ENCODE assay signal across 25 mouse cellular contexts in the genomic region with DNA sequence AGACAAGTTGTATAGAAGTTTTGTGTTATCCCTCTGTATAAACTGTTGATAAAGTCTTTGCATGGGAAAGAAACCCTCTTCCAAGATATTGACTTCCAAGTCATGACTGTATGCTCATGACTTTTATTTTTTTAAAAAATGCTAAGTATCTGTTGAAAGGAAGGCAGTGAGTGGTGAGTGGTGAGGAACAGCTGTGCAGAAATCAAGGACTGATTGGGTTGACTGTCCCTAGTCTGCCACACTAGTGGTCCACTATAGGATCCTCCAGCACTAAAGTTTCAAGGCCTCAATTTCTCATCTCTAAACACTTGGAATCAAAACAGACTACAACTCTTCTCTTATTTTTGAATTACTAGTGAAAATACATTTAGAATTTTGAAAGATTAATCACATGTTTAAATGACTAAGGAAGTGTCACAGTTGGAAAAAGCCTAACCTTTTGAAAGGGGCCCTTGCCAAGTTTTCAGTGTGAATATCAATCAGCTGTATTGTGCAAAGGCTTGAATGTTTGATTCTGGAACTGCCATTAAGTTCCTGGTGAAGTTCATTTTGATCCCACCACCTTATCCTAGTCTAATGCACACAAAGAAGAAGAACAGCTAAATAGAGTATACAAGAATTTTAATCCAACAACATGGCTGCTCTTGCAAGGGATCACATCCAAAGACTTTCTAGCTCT.
DNase-seq lines count a peak whose midpoint lies in the region; ATAC-seq and TF ChIP-seq lines count a peak whose summit lies in the region.
"Had no signal": no experiment of that assay in that cellular context is flagged by ENCODE, and none has a peak within 500 bp of the region (broad histone marks: within the 10 kb centered on the region; RNA-seq: fewer than 3 reads in every experiment).

No protein-coding gene starts in this region.

- no peak overlapping the region for H3K4me3 ChIP-seq in lung, embryonic 14.5 days (ENCODE audit: low read depth, low read length)
- no peak overlapping the region for H3K4me3 ChIP-seq in midbrain, embryonic 16.5 days (ENCODE audit: low read depth, low read length)
- H3K4me3 ChIP-seq: embryonic facial prominence, embryonic 12.5 days; hindbrain, embryonic 10.5 days; midbrain, embryonic 10.5 days; midbrain, embryonic 15.5 days; neural tube, embryonic 12.5 days had no signal

- H3K27me3 ChIP-seq in lung, embryonic 14.5 days (ENCODE audit: insufficient read depth, low read length) = no peaks in the 10 kb centered on the region
- no peaks in the 10 kb centered on the region for H3K27me3 ChIP-seq in midbrain, embryonic 16.5 days (ENCODE audit: control insufficient read depth, insufficient read depth, low read depth, low read length)
- H3K27me3 ChIP-seq: embryonic facial prominence, embryonic 12.5 days; midbrain, embryonic 15.5 days; neural tube, embryonic 12.5 days had no signal

- H3K36me3 ChIP-seq in lung, embryonic 14.5 days (ENCODE audit: insufficient read depth) = no peaks in the 10 kb centered on the region
- no peaks in the 10 kb centered on the region for H3K36me3 ChIP-seq in midbrain, embryonic 16.5 days (ENCODE audit: control insufficient read depth, insufficient read depth, low read length)
- H3K36me3 ChIP-seq: embryonic facial prominence, embryonic 12.5 days; hindbrain, embryonic 10.5 days; midbrain, embryonic 10.5 days; midbrain, embryonic 15.5 days; neural tube, embryonic 12.5 days had no signal

- ATAC-seq in lung, embryonic 14.5 days (ENCODE audit: insufficient read depth) = peak; percentile 91
- ATAC-seq in midbrain, embryonic 16.5 days = no peak
- ATAC-seq: CD4-positive, CD25-positive, alpha-beta regulatory T cell, adult 4 months; forebrain, embryonic 14.5 days; hindbrain, embryonic 16.5 days; midbrain, embryonic 15.5 days had no signal

- no peak overlapping the region for H3K27ac ChIP-seq in lung, embryonic 14.5 days (ENCODE audit: low read depth)
- H3K27ac ChIP-seq in midbrain, embryonic 16.5 days (ENCODE audit: low read length) = no peak overlapping the region
- H3K27ac ChIP-seq: embryonic facial prominence, embryonic 12.5 days; hindbrain, embryonic 10.5 days; liver, embryonic 14.5 days; midbrain, embryonic 10.5 days; midbrain, embryonic 15.5 days; neural tube, embryonic 12.5 days had no signal

- peaks cover 7% of the 10 kb centered on the region; the same call in 1 of the 2 replicates for H3K4me1 ChIP-seq in lung, embryonic 14.5 days (ENCODE audit: insufficient read depth)
- no peaks in the 10 kb centered on the region for H3K4me1 ChIP-seq in midbrain, embryonic 16.5 days (ENCODE audit: control insufficient read depth, insufficient read depth, low read length)
- H3K4me1 ChIP-seq: embryonic facial prominence, embryonic 12.5 days; hindbrain, embryonic 10.5 days; midbrain, embryonic 10.5 days; midbrain, embryonic 15.5 days; neural tube, embryonic 12.5 days had no signal

- DNase-seq in adrenal gland, adult 8-10 months = peak; percentile 10
- no peak for DNase-seq in adrenal gland, postnatal 25 days
- DNase-seq in lung, embryonic 14.5 days = peak; percentile 84
- peak; percentile 26 for DNase-seq in lung, postnatal 14 days
- no peak for DNase-seq in layer of hippocampus, adult 18-20 months (ENCODE audit: low spot score in 2 of 2)
- DNase-seq in ovary, adult 18-20 months (ENCODE audit: low spot score) = no peak
- DNase-seq: cerebellum, adult 9-11 months; embryo, embryonic 11 days; gastrocnemius, postnatal 14 days; heart, postnatal 14 days; kidney, adult 2 months; kidney, postnatal 36 days; liver; right cerebral cortex, postnatal 4 days; thymus, postnatal 4 days had no signal

- no peak overlapping the region for H3K9ac ChIP-seq in lung, embryonic 14.5 days
- no peak overlapping the region for H3K9ac ChIP-seq in midbrain, embryonic 16.5 days (ENCODE audit: low read depth, low read length)
- H3K9ac ChIP-seq: embryonic facial prominence, embryonic 12.5 days; liver, embryonic 14.5 days; midbrain, embryonic 15.5 days; neural tube, embryonic 12.5 days had no signal

- H3K9me3 ChIP-seq in lung, embryonic 14.5 days (ENCODE audit: low read depth, low read length) = no peaks in the 10 kb centered on the region
- H3K9me3 ChIP-seq in midbrain, embryonic 16.5 days (replicated peaks; ENCODE audit: control insufficient read depth, low read length, poor library complexity, severe bottlenecking) = 0 out of 2 replicates have a peak, but pooled peaks cover 2% of the 10 kb centered on the region
- H3K9me3 ChIP-seq: embryonic facial prominence, embryonic 12.5 days; hindbrain, embryonic 10.5 days; midbrain, embryonic 10.5 days; midbrain, embryonic 15.5 days; neural tube, embryonic 12.5 days had no signal

- no peak for TF ChIP-seq CTCF in lung, embryonic 14.5 days (IDR thresholded peaks at IDR 0.05; ENCODE audit: low read depth)

- H3K4me2 ChIP-seq in lung, embryonic 14.5 days = no peak overlapping the region
- H3K4me2 ChIP-seq in midbrain, embryonic 16.5 days (ENCODE audit: low read length) = no peak overlapping the region
- H3K4me2 ChIP-seq: embryonic facial prominence, embryonic 12.5 days; midbrain, embryonic 15.5 days; neural tube, embryonic 12.5 days had no signal

Comparison
In these comparisons a context has a peak if more than half of its experiments do, and no peak if none do; other contexts are left out.
1. DNase-seq: peak in adrenal gland, adult 8-10 months (single experiment), lung, embryonic 14.5 days (single experiment) and lung, postnatal 14 days (single experiment); none in adrenal gland, postnatal 25 days (single experiment), layer of hippocampus, adult 18-20 months (0 of 2) and ovary, adult 18-20 months (single experiment).